Mouse (Mus musculus): Measurements from ENCODE around the gene Gm11627.

Gm11627 gene

GRCm38 (mm10) chr11:102579165-102580033, at the start of gene Gm11627:
Gm11627 (minus strand) TSS chr11:102579461.
- POLR2A ChIA-PET, result interaction anchor here (0.5 to 3.7 kb wide), 26 partner anchors 9 to 1539 kb away, joined by 3 to 23 read pairs (median 3); partner anchors contain the start of genes Fzd2 (in 3 of the 4), Gpatch8 (in 1 of the 4) and Slc25a39 (in 1 of the 4)

GRCm38 (mm10) chr11:102628529-102628928, 49.3 kb upstream of the Gm11627 start:
- ChIA-PET POLR2A (interaction anchor here in 2 of 4 experiments (0.9 to 2.4 kb wide), 8 partner anchors 8 to 253 kb away, joined by 3 to 9 read pairs (median 4); partner anchors contain the start of gene Fzd2 (in 2 of the 2)), CTCF (interaction anchor here in 2 of 4 experiments (0.6 to 1.9 kb wide), 3 partner anchors 9 to 198 kb away, joined by 3 to 7 read pairs (median 4); no protein-coding TSS in a partner anchor)

More at GRCm38 (mm10) chr11:102579165-102580033, at the start of gene Gm11627:
- CTCF ChIA-PET, result interaction anchor here in 2 of 4 experiments (0.6 to 3.5 kb wide), 13 partner anchors 9 to 620 kb away, joined by 3 to 23 read pairs (median 4); partner anchors contain the start of genes Ccdc43 (in 1 of the 2) and Gpatch8 (in 1 of the 2)

- POLR2A ChIA-PET, result interaction anchor here in 3 of 4 experiments (0.5 to 2.4 kb wide), 10 partner anchors 9 to 251 kb away, joined by 3 to 9 read pairs (median 4); partner anchors contain the start of gene Fzd2 (in 1 of the 3)
- CTCF ChIA-PET, result interaction anchor here in 3 of 4 experiments (0.5 to 1.9 kb wide), 7 partner anchors 8 to 196 kb away, joined by 3 to 7 read pairs (median 3); no protein-coding TSS in a partner anchor
These were observed 48.1 kb upstream of the Gm11627 start for GRCm38 (mm10) chr11:102627171-102627931.

GRCm38 (mm10) chr11:102624888-102625407, 45.7 kb upstream of the Gm11627 start:
- ChIA-PET CTCF (interaction anchor here in 3 of 4 experiments (0.5 to 1.8 kb wide), 14 partner anchors 9 to 300 kb away, joined by 3 to 8 read pairs (median 3); partner anchors contain the start of gene Kif18b (in 1 of the 3)), POLR2A (interaction anchor here in 3 of 4 experiments (0.6 to 2.1 kb wide), 23 partner anchors 8 to 641 kb away, joined by 3 to 21 read pairs (median 3); partner anchors contain the start of genes Cfap97d1 (in 1 of the 3), Fzd2 (in 1 of the 3), Gm11627 (in 1 of the 3) and Slc25a39 (in 1 of the 3))

GRCm38 (mm10) chr11:102623876-102624789, 44.9 kb upstream of the Gm11627 start:
- ChIA-PET CTCF (interaction anchor here in 3 of 4 experiments (0.6 to 1.8 kb wide), 10 partner anchors 9 to 168 kb away, joined by 3 to 8 read pairs (median 3); no protein-coding TSS in a partner anchor), POLR2A (interaction anchor here in 3 of 4 experiments (0.5 to 2.1 kb wide), 24 partner anchors 9 to 640 kb away, joined by 3 to 21 read pairs (median 3); partner anchors contain the start of genes Cfap97d1 (in 1 of the 3), Fzd2 (in 1 of the 3), Gm11627 (in 1 of the 3) and Hexim1 (in 1 of the 3))

- ChIA-PET POLR2A (interaction anchor here in 3 of 4 experiments (0.5 to 1.1 kb wide), 6 partner anchors 14 to 146 kb away, joined by 3 to 9 read pairs (median 3); partner anchors contain the start of gene Fzd2 (in 1 of the 3)), CTCF (interaction anchor here (0.6 to 1.9 kb wide), 24 partner anchors 9 to 1760 kb away, joined by 3 to 11 read pairs (median 4); partner anchors contain the start of genes Fzd2 (in 1 of the 4) and Stat5a (in 1 of the 4))
These were observed 40.2 kb upstream of the Gm11627 start for GRCm38 (mm10) chr11:102619449-102619848.

GRCm38 (mm10) chr11:102611317-102611705, 32.0 kb upstream of the Gm11627 start:
- ChIA-PET CTCF (interaction anchor here in 3 of 4 experiments (0.5 to 1.0 kb wide), 7 partner anchors 11 to 352 kb away, joined by 3 to 6 read pairs (median 3); no protein-coding TSS in a partner anchor), POLR2A (interaction anchor here in 3 of 4 experiments (0.6 to 1.7 kb wide), 8 partner anchors 8 to 301 kb away, joined by 3 to 4 read pairs (median 3); no protein-coding TSS in a partner anchor)

- CTCF ChIA-PET, result interaction anchor here in 3 of 4 experiments (0.5 to 1.1 kb wide), 7 partner anchors 11 to 353 kb away, joined by 3 to 6 read pairs (median 3); no protein-coding TSS in a partner anchor
- POLR2A ChIA-PET, result interaction anchor here in 3 of 4 experiments (0.6 to 1.7 kb wide), 7 partner anchors 7 to 301 kb away, joined by 3 to 4 read pairs (median 3); no protein-coding TSS in a partner anchor
These were observed 31.5 kb upstream of the Gm11627 start for GRCm38 (mm10) chr11:102610675-102611316.

- ChIA-PET CTCF (interaction anchor here in 3 of 4 experiments (0.7 to 1.1 kb wide), 3 partner anchors 15 to 353 kb away, joined by 3 to 5 read pairs (median 4); no protein-coding TSS in a partner anchor), POLR2A (interaction anchor here in 3 of 4 experiments (0.6 to 1.7 kb wide), 5 partner anchors 14 to 33 kb away, joined by 3 to 4 read pairs (median 3); partner anchors contain the start of gene Gm11627 (in 1 of the 3))
These were observed 31.0 kb upstream of the Gm11627 start for GRCm38 (mm10) chr11:102610260-102610659.

- POLR2A ChIA-PET, result interaction anchor here in 3 of 4 experiments (0.6 to 1.5 kb wide), 6 partner anchors 12 to 179 kb away, joined by 3 to 4 read pairs (median 3); partner anchors contain the start of genes Gm11627 (in 1 of the 3) and Grn (in 1 of the 3)
- CTCF ChIA-PET, result interaction anchor here in 3 of 4 experiments (0.6 to 0.9 kb wide), 3 partner anchors 42 to 122 kb away, joined by 3 to 5 read pairs (median 3); no protein-coding TSS in a partner anchor
These were observed 30.2 kb upstream of the Gm11627 start for GRCm38 (mm10) chr11:102609483-102609882.

GRCm38 (mm10) chr11:102608691-102609090, 29.4 kb upstream of the Gm11627 start:
- POLR2A ChIA-PET, result interaction anchor here in 1 of 4 experiments (1.4 to 1.5 kb wide), 2 partner anchors 16 to 114 kb away, joined by 3 to 4 read pairs; no protein-coding TSS in a partner anchor
- CTCF ChIA-PET, result interaction anchor here in 2 of 4 experiments (0.6 to 0.9 kb wide), 2 partner anchors 41 to 121 kb away, joined by 3 to 5 read pairs; no protein-coding TSS in a partner anchor

GRCm38 (mm10) chr11:102607686-102608548, 28.7 kb upstream of the Gm11627 start:
- ChIA-PET POLR2A (interaction anchor here in 1 of 4 experiments (0.6 to 1.5 kb wide), 3 partner anchors 31 to 527 kb away, joined by 3 to 6 read pairs (median 4); no protein-coding TSS in a partner anchor), CTCF (interaction anchor here in 1 of 4 experiments (0.7 kb wide), 1 partner anchor 359 kb away, joined by 17 read pairs; the partner anchor contains the start of gene BC030867)

- CTCF ChIA-PET, result interaction anchor here in 2 of 4 experiments (0.5 to 0.7 kb wide), 2 partner anchors 326 to 359 kb away, joined by 6 to 17 read pairs; partner anchors contain the start of gene BC030867 (in 1 of the 2)
- POLR2A ChIA-PET, result interaction anchor here in 2 of 4 experiments (0.6 to 0.9 kb wide), 3 partner anchors 32 to 526 kb away, joined by 3 to 6 read pairs (median 3); no protein-coding TSS in a partner anchor
These were observed 27.9 kb upstream of the Gm11627 start for GRCm38 (mm10) chr11:102607201-102607600.
